Mouse (Mus musculus) CD4-positive, CD25-positive, alpha-beta regulatory T cell, adult 2 months (primary cell): ENCODE data around the gene Tmem131.
"Not testable (repeated sequence)": the region's sequence is repeated elsewhere in the genome, so short reads cannot be mapped to it uniquely, and the experiment has no call there.

Experiments used
- DNase-seq: peaks from one replicate; pipeline ENCODE4 v3.0.0-alpha.2; 2012; ENCODE audit warnings: low read depth, low spot score

Tmem131 gene

GRCm38 (mm10) chr1:36919728-36920127 is 23.7 kb downstream of the Tmem131 start:
- DNase-seq = peak; percentile 72

- DNase-seq = no peak
Observed at GRCm38 (mm10) chr1:36917423-36917822, 26.0 kb downstream of the Tmem131 start.

GRCm38 (mm10) chr1:36915200-36915580 is 28.3 kb downstream of the Tmem131 start:
- DNase-seq = peak; percentile 67

- DNase-seq = no peak
Observed at GRCm38 (mm10) chr1:36914455-36915199, 28.8 kb downstream of the Tmem131 start.

- DNase-seq = no peak
Observed at GRCm38 (mm10) chr1:36913806-36914205, 29.7 kb downstream of the Tmem131 start.

- no peak for DNase-seq
Observed at GRCm38 (mm10) chr1:36912239-36912638, 31.2 kb downstream of the Tmem131 start.

GRCm38 (mm10) chr1:36911603-36912002 is 31.9 kb downstream of the Tmem131 start:
- peak; percentile 35 for DNase-seq

- peak; percentile 83 for DNase-seq
Observed at GRCm38 (mm10) chr1:36910397-36910796, 33.1 kb downstream of the Tmem131 start.

GRCm38 (mm10) chr1:36909965-36910364 is 33.5 kb downstream of the Tmem131 start:
- DNase-seq = not testable (repeated sequence)

GRCm38 (mm10) chr1:36905216-36905615 is 38.2 kb downstream of the Tmem131 start:
- DNase-seq = no peak

- DNase-seq = no peak
Observed at GRCm38 (mm10) chr1:36904489-36904888, 39.0 kb downstream of the Tmem131 start.

- DNase-seq = peak; percentile 57
Observed at GRCm38 (mm10) chr1:36904084-36904451, 39.4 kb downstream of the Tmem131 start.

- no peak for DNase-seq
Observed at GRCm38 (mm10) chr1:36903376-36904083, 39.9 kb downstream of the Tmem131 start.

GRCm38 (mm10) chr1:36902533-36903315 is 40.7 kb downstream of the Tmem131 start:
- DNase-seq = no peak

GRCm38 (mm10) chr1:36899622-36900021 is 43.8 kb downstream of the Tmem131 start:
- no peak for DNase-seq

GRCm38 (mm10) chr1:36896423-36896822 is 47.0 kb downstream of the Tmem131 start:
- no peak for DNase-seq

- DNase-seq = no peak
Observed at GRCm38 (mm10) chr1:36895452-36895851, 48.0 kb downstream of the Tmem131 start.

GRCm38 (mm10) chr1:36894136-36894535 is 49.3 kb downstream of the Tmem131 start:
- no peak for DNase-seq

GRCm38 (mm10) chr1:36893720-36894119 is 49.7 kb downstream of the Tmem131 start:
- not testable (repeated sequence) for DNase-seq

- no peak for DNase-seq
Observed at GRCm38 (mm10) chr1:36893146-36893545, 50.3 kb downstream of the Tmem131 start.

- DNase-seq = peak; percentile 47
Observed at GRCm38 (mm10) chr1:36892461-36892860, 51.0 kb downstream of the Tmem131 start.

GRCm38 (mm10) chr1:36889016-36889415 is 54.5 kb downstream of the Tmem131 start:
- DNase-seq = no peak
